Mouse (Mus musculus) G1E (cell line): ENCODE data around the gene Gpr149.

Experiments
- CTCF ChIP-seq: IDR thresholded peaks from 2 replicates; pipeline ENCODE4 v1.5.1; 2012; ENCODE audit warnings: low read depth, low read length, inconsistent platforms, mixed read lengths
- GATA1 ChIP-seq: IDR thresholded peaks from 2 replicates; pipeline ENCODE4 v1.6.1; 2012; ENCODE audit warnings: borderline replicate concordance, low read length, inconsistent platforms, mixed read lengths
- POLR2AphosphoS5 ChIP-seq: IDR thresholded peaks from 2 replicates; pipeline ENCODE4 v1.6.1; 2012; ENCODE audit warnings: low read depth, low read length, inconsistent platforms; ENCODE audit not compliant: insufficient replicate concordance

- TF ChIP-seq CTCF: no peak
- no peak for TF ChIP-seq GATA1
- no peak for TF ChIP-seq POLR2AphosphoS5
Measured at GRCm38 (mm10) chr3:62506488-62507205, 98.3 kb downstream of the Gpr149 start, which contains the start of gene Dhx36.
